Mouse (Mus musculus) midbrain, embryonic 13.5 days (tissue): ENCODE data around the gene Il18bp. TPM values are rescaled to one million over a fixed set of nuclear protein-coding genes. Genes with fewer than 3 reads are reported as not detected.

Source experiments
- ATAC-seq: fragments of 200-750 bp; cut with Nextera tagmentation; 2 replicates; pipeline ENCODE4 v1.8.0; 2017; ENCODE audit warnings: mild to moderate bottlenecking, moderate TSS enrichment, moderate library complexity
- H3K27ac ChIP-seq: fragments of 300-500 bp; sonication (generic); 2 replicates; pipeline ENCODE4 v1.5.1; 2015; ENCODE audit warnings: inconsistent platforms, mild to moderate bottlenecking, moderate library complexity
- H3K27me3 ChIP-seq: fragments of 300-500 bp; sonication (generic); 2 replicates; pipeline ENCODE4 v1.6.1; 2015; ENCODE audit warnings: mild to moderate bottlenecking, inconsistent platforms
- H3K36me3 ChIP-seq: fragments of 300-500 bp; sonication (generic); 2 replicates; pipeline ENCODE4 v1.6.1; 2015; ENCODE audit warnings: mild to moderate bottlenecking, inconsistent platforms
- H3K4me1 ChIP-seq: fragments of 300-500 bp; sonication (generic); replicated peaks from 2 replicates; pipeline ENCODE4 v1.6.1; 2015; ENCODE audit warnings: inconsistent platforms
- H3K4me2 ChIP-seq: fragments of 300-500 bp; sonication (generic); replicated peaks from 2 replicates; pipeline ENCODE4 v1.6.1; 2015; ENCODE audit warnings: moderate library complexity, mild to moderate bottlenecking, inconsistent platforms
- H3K4me3 ChIP-seq: fragments of 300-500 bp; sonication (generic); replicated peaks from 2 replicates; pipeline ENCODE4 v1.5.1; 2015; ENCODE audit warnings: mild to moderate bottlenecking, inconsistent platforms
- H3K9ac ChIP-seq: fragments of 300-500 bp; sonication (generic); replicated peaks from 2 replicates; pipeline ENCODE4 v1.6.1; 2015; ENCODE audit warnings: mild to moderate bottlenecking, inconsistent platforms
- H3K9me3 ChIP-seq: fragments of 300-500 bp; sonication (generic); 2 replicates; pipeline ENCODE4 v1.6.1; 2016; ENCODE audit warnings: mild to moderate bottlenecking, inconsistent platforms
- WGBS: fragments of 180-500 bp; shearing (Covaris S2); methylation state at CpG from one replicate; pipeline ENCODE4 v1.1.7; 2015; 5-methylcytosine and 5-hydroxymethylcytosine counted together
- polyA plus RNA-seq: library from polyadenylated mRNA; unstranded; fragments of >200 nt; fragmentation: Nextera tagmentation; extraction: Ambion mirVana; gene quantifications from 2 replicates; pipeline ENCODE4 v1.2.1, GENCODE M21; 2015

Gene Il18bp
- polyA plus RNA-seq, 1 experiment from 2014 or later, result 5.6 TPM

DNA sequence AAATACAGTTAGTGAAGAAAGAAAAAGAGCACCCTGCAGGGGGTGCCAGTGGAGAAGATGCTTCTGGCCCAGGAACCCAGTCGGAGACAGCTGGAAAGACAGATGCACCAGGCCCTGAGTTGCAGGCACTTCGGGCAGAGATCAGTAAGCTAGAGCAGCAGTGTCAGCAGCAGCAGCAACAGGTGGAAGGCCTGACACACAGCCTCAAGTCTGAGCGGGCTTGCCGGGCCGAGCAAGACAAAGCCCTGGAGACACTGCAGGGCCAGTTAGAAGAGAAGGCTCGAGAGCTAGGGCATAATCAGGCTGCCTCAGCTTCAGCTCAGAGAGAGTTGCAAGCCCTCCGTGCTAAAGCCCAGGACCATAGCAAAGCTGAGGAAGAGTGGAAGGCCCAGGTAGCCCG, 18.2 kb downstream of the Il18bp start:
- Histone ChIP-seq H3K36me3 (peaks cover 98% of the 10 kb centered on the region), H3K4me2 (no peak overlapping the region), H3K4me3 (no peak overlapping the region), H3K27ac (no peak overlapping the region), H3K27me3 (no peaks in the 10 kb centered on the region), H3K4me1 (no peaks in the 10 kb centered on the region), H3K9me3 (no peaks in the 10 kb centered on the region), H3K9ac (no peak overlapping the region)
- 91% methylated on average over 8 of the region's 8 CpGs for WGBS
- ATAC-seq, result no peak

GRCm38 (mm10) chr7:101999461-102000151, 18.9 kb downstream of the Il18bp start:
- no peak overlapping the region for H3K4me2 ChIP-seq
- H3K27me3 ChIP-seq, result no peaks in the 10 kb centered on the region
- H3K36me3 ChIP-seq, result peaks cover 98% of the 10 kb centered on the region
- H3K9ac ChIP-seq, result no peak overlapping the region
- no peaks in the 10 kb centered on the region for H3K4me1 ChIP-seq
- no peak overlapping the region for H3K4me3 ChIP-seq
- 92% methylated on average over 15 of the region's 15 CpGs for whole genome bisulfite sequencing
- no peak for ATAC-seq
- no peak overlapping the region for H3K27ac ChIP-seq
- no peaks in the 10 kb centered on the region for H3K9me3 ChIP-seq

DNA sequence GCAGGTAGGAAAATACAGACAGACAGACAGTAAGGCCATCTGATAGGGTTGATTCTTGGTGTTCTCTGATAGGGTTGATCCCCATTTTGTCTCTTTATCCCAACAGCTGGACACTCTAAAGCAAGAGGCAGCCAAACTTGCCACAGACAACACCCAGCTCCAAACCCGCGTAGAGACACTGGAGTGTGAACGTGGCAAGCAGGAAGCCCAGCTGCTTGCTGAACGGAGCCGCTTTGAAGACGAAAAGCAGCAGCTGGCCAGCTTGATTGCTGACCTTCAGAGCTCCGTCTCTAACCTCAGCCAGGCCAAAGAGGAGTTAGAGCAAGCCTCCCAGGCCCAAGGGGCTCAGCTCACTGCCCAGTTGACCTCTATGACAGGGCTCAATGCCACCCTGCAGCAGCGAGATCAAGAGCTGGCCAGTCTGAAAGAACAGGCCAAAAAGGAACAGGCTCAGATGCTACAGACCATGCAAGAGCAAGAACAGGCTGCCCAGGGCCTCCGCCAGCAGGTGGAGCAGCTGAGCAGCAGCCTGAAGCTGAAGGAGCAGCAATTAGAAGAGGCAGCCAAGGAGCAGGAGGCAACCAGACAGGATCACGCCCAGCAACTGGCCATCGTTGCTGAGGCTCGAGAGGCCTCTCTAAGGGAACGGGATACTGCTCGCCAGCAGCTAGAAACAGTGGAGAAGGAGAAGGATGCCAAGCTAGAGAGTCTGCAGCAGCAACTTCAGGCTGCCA, 20.1 kb downstream of the Il18bp start:
- Histone ChIP-seq H3K27me3 (no peaks in the 10 kb centered on the region), H3K4me2 (no peak overlapping the region), H3K27ac (no peak overlapping the region), H3K9me3 (no peaks in the 10 kb centered on the region), H3K4me1 (no peaks in the 10 kb centered on the region), H3K36me3 (peaks cover 99% of the 10 kb centered on the region), H3K9ac (0 out of 2 replicates have a peak overlapping the region, but pooled peaks have one; percentile 14), H3K4me3 (no peak overlapping the region)
- ATAC-seq, result peak; percentile 75
- 69% methylated on average over 14 of the region's 14 CpGs for WGBS

DNA sequence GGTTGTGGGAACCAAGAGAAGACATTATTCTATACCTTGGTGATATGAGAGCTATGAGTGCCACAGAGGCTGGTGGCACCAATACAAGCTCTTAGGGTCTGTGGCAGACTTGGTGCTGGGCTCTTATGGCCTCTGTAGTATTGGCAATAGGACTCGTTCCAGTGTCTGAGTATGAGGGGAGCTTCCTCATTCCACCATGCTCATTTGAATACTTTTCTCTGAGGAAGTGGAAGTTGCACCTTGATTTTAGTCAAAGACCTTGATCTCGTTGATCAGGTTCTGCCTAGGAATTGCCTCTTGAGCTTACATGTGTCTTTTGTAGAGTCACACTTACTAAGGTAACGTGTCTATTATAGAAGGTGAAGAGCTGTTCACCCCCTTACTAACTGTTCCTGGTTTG, 24.2 kb downstream of the Il18bp start:
- no peak overlapping the region for H3K27ac ChIP-seq
- H3K9ac ChIP-seq, result no peak overlapping the region
- WGBS, result 90% methylated on average over 3 of the region's 3 CpGs
- H3K9me3 ChIP-seq, result no peaks in the 10 kb centered on the region
- no peaks in the 10 kb centered on the region for H3K27me3 ChIP-seq
- no peak overlapping the region for H3K4me2 ChIP-seq
- no peak for ATAC-seq
- no peaks in the 10 kb centered on the region for H3K4me1 ChIP-seq
- no peak overlapping the region for H3K4me3 ChIP-seq
- H3K36me3 ChIP-seq, result peaks cover 99% of the 10 kb centered on the region

GRCm38 (mm10) chr7:101985081-101985480, 33.4 kb downstream of the Il18bp start:
- Histone ChIP-seq H3K9me3 (no peaks in the 10 kb centered on the region), H3K27me3 (no peaks in the 10 kb centered on the region), H3K27ac (no peak overlapping the region), H3K4me1 (no peaks in the 10 kb centered on the region), H3K4me3 (no peak overlapping the region), H3K36me3 (peaks cover 66% of the 10 kb centered on the region), H3K4me2 (no peak overlapping the region), H3K9ac (no peak overlapping the region)
- ATAC-seq, result no peak
- 95% methylated on average over 3 of the region's 3 CpGs for WGBS

GRCm38 (mm10) chr7:101982735-101983134, 35.8 kb downstream of the Il18bp start:
- Histone ChIP-seq H3K4me1 (no peaks in the 10 kb centered on the region), H3K4me3 (no peak overlapping the region), H3K27ac (no peak overlapping the region), H3K27me3 (no peaks in the 10 kb centered on the region), H3K36me3 (peaks cover 45% of the 10 kb centered on the region), H3K9me3 (no peaks in the 10 kb centered on the region), H3K9ac (no peak overlapping the region), H3K4me2 (no peak overlapping the region)
- 82% methylated on average over 1 of the region's 1 CpGs for WGBS
- no peak for ATAC-seq

- no peaks in the 10 kb centered on the region for H3K9me3 ChIP-seq
- no peaks in the 10 kb centered on the region for H3K27me3 ChIP-seq
- no peak overlapping the region for H3K9ac ChIP-seq
- peaks cover 13% of the 10 kb centered on the region for H3K36me3 ChIP-seq
- H3K4me2 ChIP-seq, result no peak overlapping the region
- peaks cover 36% of the 10 kb centered on the region for H3K4me1 ChIP-seq
- 84% methylated on average over 2 of the region's 2 CpGs for WGBS
- H3K4me3 ChIP-seq, result no peak overlapping the region
- H3K27ac ChIP-seq, result peak overlapping the region; percentile 1; the same call in 1 of the 2 replicates
- no peak for ATAC-seq
Measured at GRCm38 (mm10) chr7:101974505-101974904, 44.0 kb downstream of the Il18bp start.

DNA sequence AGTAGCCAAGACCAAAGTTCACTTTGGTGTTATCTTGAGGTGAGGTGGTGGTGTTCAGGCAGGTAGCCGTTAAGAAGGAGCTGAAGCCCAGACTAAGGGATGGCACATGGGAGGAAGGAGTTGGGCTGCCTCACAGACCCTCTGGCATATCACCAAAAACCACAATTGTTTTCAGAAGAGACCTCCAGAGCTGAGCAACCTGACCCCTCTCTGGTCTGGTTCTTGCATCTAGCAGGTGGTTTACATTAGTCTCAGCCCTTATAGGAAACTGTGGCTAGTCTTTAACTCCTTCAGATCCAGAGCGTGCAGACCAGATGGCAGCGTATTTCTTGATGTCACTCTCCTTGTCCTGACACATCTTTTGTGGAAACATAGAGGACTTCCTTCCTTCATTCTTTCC, 44.8 kb downstream of the Il18bp start:
- no peak for ATAC-seq
- Histone ChIP-seq H3K36me3 (peaks cover 13% of the 10 kb centered on the region), H3K27ac (no peak overlapping the region), H3K27me3 (no peaks in the 10 kb centered on the region), H3K9ac (no peak overlapping the region), H3K9me3 (no peaks in the 10 kb centered on the region), H3K4me1 (peaks cover 44% of the 10 kb centered on the region), H3K4me3 (no peak overlapping the region), H3K4me2 (no peak overlapping the region)
- WGBS, result 87% methylated on average over 3 of the region's 3 CpGs

GRCm38 (mm10) chr7:101971721-101972120, 46.8 kb downstream of the Il18bp start:
- H3K9ac ChIP-seq, result peak overlapping the region; percentile 96
- peaks cover 50% of the 10 kb centered on the region for H3K4me1 ChIP-seq
- WGBS, result 57% methylated on average over 2 of the region's 2 CpGs

DNA sequence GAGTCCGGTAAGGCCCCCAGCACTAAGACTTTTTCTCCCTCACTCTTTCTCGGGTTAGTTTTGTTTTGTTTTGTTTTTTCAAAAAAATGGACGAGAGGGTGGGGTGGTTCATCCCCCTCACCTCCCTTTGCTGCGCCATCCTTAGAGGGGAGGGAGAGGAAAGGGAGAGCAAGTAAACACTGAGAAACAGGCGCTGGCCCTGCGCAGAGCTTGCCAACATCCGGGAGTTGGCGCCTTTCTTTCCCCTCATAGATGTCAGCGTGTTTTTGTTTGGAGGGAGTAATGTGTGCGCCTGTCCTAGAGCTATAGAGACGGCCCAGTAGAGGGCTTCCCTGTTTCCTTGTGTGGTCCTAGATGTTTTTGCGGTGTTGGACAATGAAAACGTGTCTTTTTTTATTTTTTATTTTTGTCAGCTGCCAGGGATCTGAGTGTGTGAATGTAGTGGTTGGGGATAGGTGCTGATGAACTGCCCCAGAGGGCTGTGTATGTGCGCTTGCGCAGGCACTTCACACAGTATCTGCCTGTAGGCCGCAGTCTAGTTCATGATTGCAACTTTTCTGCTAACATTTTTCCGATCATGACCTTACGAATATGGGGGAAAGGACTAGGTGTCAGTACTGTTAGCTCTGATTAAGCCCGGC, 47.5 kb downstream of the Il18bp start:
- peak overlapping the region; percentile 96 for H3K9ac ChIP-seq
- peak overlapping the region; percentile 100 for H3K27ac ChIP-seq
- ATAC-seq, result peak; percentile 71
- no peaks in the 10 kb centered on the region for H3K9me3 ChIP-seq
- H3K4me2 ChIP-seq, result peak overlapping the region; percentile 64
- WGBS, result 3% methylated on average over 19 of the region's 19 CpGs
- no peaks in the 10 kb centered on the region for H3K27me3 ChIP-seq
- H3K36me3 ChIP-seq, result peaks cover under 1% of the 10 kb centered on the region
- peaks cover 50% of the 10 kb centered on the region for H3K4me1 ChIP-seq
- peak overlapping the region; percentile 79 for H3K4me3 ChIP-seq

More at GRCm38 (mm10) chr7:101971721-101972120, 46.8 kb downstream of the Il18bp start:
- Histone ChIP-seq H3K4me3 (peak overlapping the region; percentile 79), H3K27ac (peak overlapping the region; percentile 100), H3K27me3 (no peaks in the 10 kb centered on the region), H3K4me2 (peak overlapping the region; percentile 64), H3K36me3 (peaks cover 4% of the 10 kb centered on the region), H3K9me3 (no peaks in the 10 kb centered on the region)
- ATAC-seq, result no peak

- Histone ChIP-seq H3K9ac (peak overlapping the region; percentile 96), H3K4me1 (peaks cover 50% of the 10 kb centered on the region), H3K4me2 (peak overlapping the region; percentile 64), H3K27me3 (no peaks in the 10 kb centered on the region), H3K9me3 (no peaks in the 10 kb centered on the region), H3K36me3 (no peaks in the 10 kb centered on the region), H3K27ac (peak overlapping the region; percentile 100), H3K4me3 (peak overlapping the region; percentile 79)
- ATAC-seq, result peak; percentile 78
- WGBS, result 0% methylated on average over 13 of the region's 17 CpGs
Measured at GRCm38 (mm10) chr7:101970429-101970775, 48.1 kb downstream of the Il18bp start.
